Mouse (Mus musculus): ENCODE measurements around the gene Epsti1. TPM values are rescaled to one million over a fixed set of nuclear protein-coding genes. Genes with fewer than 3 reads are reported as not detected.

Gene Epsti1
- polyA plus RNA-seq, 1 experiment from 2014 or later = not detected

GRCm38 (mm10) chr14:77961741-77962140, 57.7 kb downstream of the Epsti1 start:
- Histone ChIP-seq H3K9ac (ENCODE audit: low read depth, low read length) (no peak overlapping the region), H3K4me2 (ENCODE audit: low read length) (no peak overlapping the region), H3K27me3 (ENCODE audit: control insufficient read depth, insufficient read depth, low read depth, low read length) (no peaks in the 10 kb centered on the region), H3K4me1 (ENCODE audit: control insufficient read depth, insufficient read depth, low read length) (no peaks in the 10 kb centered on the region), H3K27ac (ENCODE audit: low read length) (no peak overlapping the region), H3K4me3 (ENCODE audit: low read depth, low read length) (no peak overlapping the region), H3K36me3 (ENCODE audit: control insufficient read depth, insufficient read depth, low read length) (no peaks in the 10 kb centered on the region), H3K9me3 (replicated peaks; ENCODE audit: control insufficient read depth, low read length, poor library complexity, severe bottlenecking) (no peaks in the 10 kb centered on the region)
- no peak for ATAC-seq
- 68% methylated on average over 6 of the region's 6 CpGs for WGBS

GRCm38 (mm10) chr14:77963525-77963924, 59.5 kb downstream of the Epsti1 start:
- Histone ChIP-seq H3K36me3 (ENCODE audit: control insufficient read depth, insufficient read depth, low read length) (no peaks in the 10 kb centered on the region), H3K9me3 (replicated peaks; ENCODE audit: control insufficient read depth, low read length, poor library complexity, severe bottlenecking) (no peaks in the 10 kb centered on the region), H3K27me3 (ENCODE audit: control insufficient read depth, insufficient read depth, low read depth, low read length) (no peaks in the 10 kb centered on the region), H3K4me1 (ENCODE audit: control insufficient read depth, insufficient read depth, low read length) (no peaks in the 10 kb centered on the region), H3K4me3 (ENCODE audit: low read depth, low read length) (no peak overlapping the region), H3K27ac (ENCODE audit: low read length) (no peak overlapping the region), H3K4me2 (ENCODE audit: low read length) (no peak overlapping the region), H3K9ac (ENCODE audit: low read depth, low read length) (no peak overlapping the region)
- no peak for ATAC-seq
- 54% methylated on average over 7 of the region's 7 CpGs for WGBS

GRCm38 (mm10) chr14:77971355-77971754, 67.3 kb downstream of the Epsti1 start:
- 87% methylated on average over 4 of the region's 4 CpGs for WGBS
- H3K9ac ChIP-seq (ENCODE audit: low read depth, low read length) = no peak overlapping the region
- no peak overlapping the region for H3K27ac ChIP-seq (ENCODE audit: low read length)
- no peaks in the 10 kb centered on the region for H3K36me3 ChIP-seq (ENCODE audit: control insufficient read depth, insufficient read depth, low read length)
- no peak overlapping the region for H3K4me3 ChIP-seq (ENCODE audit: low read depth, low read length)
- ATAC-seq = no peak
- no peaks in the 10 kb centered on the region for H3K4me1 ChIP-seq (ENCODE audit: control insufficient read depth, insufficient read depth, low read length)
- no peak overlapping the region for H3K4me2 ChIP-seq (ENCODE audit: low read length)
- H3K27me3 ChIP-seq (ENCODE audit: control insufficient read depth, insufficient read depth, low read depth, low read length) = no peaks in the 10 kb centered on the region; the same call in 1 of the 2 replicates
- H3K9me3 ChIP-seq (replicated peaks; ENCODE audit: control insufficient read depth, low read length, poor library complexity, severe bottlenecking) = no peaks in the 10 kb centered on the region

GRCm38 (mm10) chr14:77974221-77974620, 70.2 kb downstream of the Epsti1 start:
- Histone ChIP-seq H3K27me3 (ENCODE audit: control insufficient read depth, insufficient read depth, low read depth, low read length) (no peaks in the 10 kb centered on the region; the same call in 1 of the 2 replicates), H3K4me1 (ENCODE audit: control insufficient read depth, insufficient read depth, low read length) (no peaks in the 10 kb centered on the region)
- no peak for ATAC-seq

GRCm38 (mm10) chr14:77975702-77976101, 71.7 kb downstream of the Epsti1 start:
- Histone ChIP-seq H3K27ac (ENCODE audit: low read length) (no peak overlapping the region), H3K9ac (ENCODE audit: low read depth, low read length) (no peak overlapping the region), H3K4me1 (ENCODE audit: control insufficient read depth, insufficient read depth, low read length) (no peaks in the 10 kb centered on the region), H3K4me2 (ENCODE audit: low read length) (no peak overlapping the region), H3K9me3 (replicated peaks; ENCODE audit: control insufficient read depth, low read length, poor library complexity, severe bottlenecking) (no peaks in the 10 kb centered on the region), H3K27me3 (ENCODE audit: control insufficient read depth, insufficient read depth, low read depth, low read length) (no peaks in the 10 kb centered on the region), H3K36me3 (ENCODE audit: control insufficient read depth, insufficient read depth, low read length) (no peaks in the 10 kb centered on the region), H3K4me3 (ENCODE audit: low read depth, low read length) (no peak overlapping the region)
- ATAC-seq = no peak
- 85% methylated on average over 8 of the region's 8 CpGs for WGBS

More at GRCm38 (mm10) chr14:77974221-77974620, 70.2 kb downstream of the Epsti1 start:
- WGBS = 63% methylated on average over 6 of the region's 6 CpGs
- H3K36me3 ChIP-seq (ENCODE audit: control insufficient read depth, insufficient read depth, low read length) = no peaks in the 10 kb centered on the region
- no peak overlapping the region for H3K4me2 ChIP-seq (ENCODE audit: low read length)
- H3K4me3 ChIP-seq (ENCODE audit: low read depth, low read length) = no peak overlapping the region
- H3K9me3 ChIP-seq (replicated peaks; ENCODE audit: control insufficient read depth, low read length, poor library complexity, severe bottlenecking) = no peaks in the 10 kb centered on the region
- no peak overlapping the region for H3K9ac ChIP-seq (ENCODE audit: low read depth, low read length)
- H3K27ac ChIP-seq (ENCODE audit: low read length) = no peak overlapping the region

- Histone ChIP-seq H3K9ac (ENCODE audit: low read depth, low read length) (no peak overlapping the region), H3K9me3 (replicated peaks; ENCODE audit: control insufficient read depth, low read length, poor library complexity, severe bottlenecking) (no peaks in the 10 kb centered on the region), H3K27me3 (ENCODE audit: control insufficient read depth, insufficient read depth, low read depth, low read length) (no peaks in the 10 kb centered on the region), H3K4me1 (ENCODE audit: control insufficient read depth, insufficient read depth, low read length) (no peaks in the 10 kb centered on the region), H3K4me2 (ENCODE audit: low read length) (no peak overlapping the region), H3K36me3 (ENCODE audit: control insufficient read depth, insufficient read depth, low read length) (no peaks in the 10 kb centered on the region), H3K4me3 (ENCODE audit: low read depth, low read length) (no peak overlapping the region), H3K27ac (ENCODE audit: low read length) (no peak overlapping the region)
- no peak for ATAC-seq
- 69% methylated on average over 5 of the region's 5 CpGs for WGBS
Observed at GRCm38 (mm10) chr14:77981516-77981915, 77.5 kb downstream of the Epsti1 start.

- Histone ChIP-seq H3K4me3 (ENCODE audit: low read depth, low read length) (no peak overlapping the region), H3K9me3 (replicated peaks; ENCODE audit: control insufficient read depth, low read length, poor library complexity, severe bottlenecking) (no peaks in the 10 kb centered on the region), H3K27me3 (ENCODE audit: control insufficient read depth, insufficient read depth, low read depth, low read length) (no peaks in the 10 kb centered on the region), H3K4me1 (ENCODE audit: control insufficient read depth, insufficient read depth, low read length) (peaks cover 2% of the 10 kb centered on the region; the same call in 1 of the 2 replicates), H3K9ac (ENCODE audit: low read depth, low read length) (no peak overlapping the region), H3K27ac (ENCODE audit: low read length) (no peak overlapping the region), H3K36me3 (ENCODE audit: control insufficient read depth, insufficient read depth, low read length) (no peaks in the 10 kb centered on the region), H3K4me2 (ENCODE audit: low read length) (no peak overlapping the region)
- no peak for ATAC-seq
Observed at GRCm38 (mm10) chr14:77997731-77998130, 93.7 kb downstream of the Epsti1 start.

- H3K36me3 ChIP-seq (ENCODE audit: control insufficient read depth, insufficient read depth, low read length) = no peaks in the 10 kb centered on the region
- WGBS = 87% methylated on average over 4 of the region's 4 CpGs
- H3K4me2 ChIP-seq (ENCODE audit: low read length) = no peak overlapping the region
- no peak for ATAC-seq
- no peak overlapping the region for H3K9ac ChIP-seq (ENCODE audit: low read depth, low read length)
- no peak overlapping the region for H3K4me3 ChIP-seq (ENCODE audit: low read depth, low read length)
- H3K27ac ChIP-seq (ENCODE audit: low read length) = no peak overlapping the region
- no peaks in the 10 kb centered on the region for H3K27me3 ChIP-seq (ENCODE audit: control insufficient read depth, insufficient read depth, low read depth, low read length)
- H3K4me1 ChIP-seq (ENCODE audit: control insufficient read depth, insufficient read depth, low read length) = no peaks in the 10 kb centered on the region; the same call in 1 of the 2 replicates
- H3K9me3 ChIP-seq (replicated peaks; ENCODE audit: control insufficient read depth, low read length, poor library complexity, severe bottlenecking) = no peaks in the 10 kb centered on the region
Observed at GRCm38 (mm10) chr14:78004486-78004885, 100.4 kb downstream of the Epsti1 start.

- WGBS = 14% methylated on average over 6 of the region's 6 CpGs
- Histone ChIP-seq H3K36me3 (ENCODE audit: control insufficient read depth, insufficient read depth, low read length) (no peaks in the 10 kb centered on the region), H3K27me3 (ENCODE audit: control insufficient read depth, insufficient read depth, low read depth, low read length) (no peaks in the 10 kb centered on the region), H3K4me2 (ENCODE audit: low read length) (no peak overlapping the region), H3K4me3 (ENCODE audit: low read depth, low read length) (no peak overlapping the region), H3K9me3 (replicated peaks; ENCODE audit: control insufficient read depth, low read length, poor library complexity, severe bottlenecking) (no peaks in the 10 kb centered on the region), H3K9ac (ENCODE audit: low read depth, low read length) (no peak overlapping the region), H3K27ac (ENCODE audit: low read length) (no peak overlapping the region), H3K4me1 (ENCODE audit: control insufficient read depth, insufficient read depth, low read length) (no peaks in the 10 kb centered on the region; the same call in none of the 2 replicates)
- ATAC-seq = no peak
Observed at GRCm38 (mm10) chr14:78008019-78008418, 104.0 kb downstream of the Epsti1 start.
